Mouse (Mus musculus): ENCODE data around the gene Abhd14a. TPM values are rescaled to one million over a fixed set of nuclear protein-coding genes. Genes with fewer than 3 reads are reported as not detected.

Abhd14a gene
- polyA plus RNA-seq, 1 experiment, result 197 TPM

- Histone ChIP-seq H3K27me3 (ENCODE audit: control insufficient read depth, insufficient read depth, low read length) (no peaks in the 10 kb centered on the region), H3K4me3 (ENCODE audit: control insufficient read depth, low read depth, low read length) (no peak overlapping the region), H3K36me3 (ENCODE audit: control insufficient read depth, insufficient read depth, low read length) (no peaks in the 10 kb centered on the region), H3K4me1 (ENCODE audit: control insufficient read depth, insufficient read depth, low read length) (peaks cover 36% of the 10 kb centered on the region), H3K27ac (ENCODE audit: control insufficient read depth, insufficient read depth, low read depth, low read length) (no peak overlapping the region)
- no peak for TF ChIP-seq CTCF (IDR thresholded peaks at IDR 0.05; ENCODE audit: control insufficient read depth, insufficient read depth, insufficient replicate concordance, low read depth, low read length)
- no peak for TF ChIP-seq POLR2A (IDR thresholded peaks at IDR 0.05; ENCODE audit: control insufficient read depth, low read depth, low read length)
Measured at GRCm38 (mm10) chr9:106451899-106452298, 4.4 kb upstream of the Abhd14a start.

GRCm38 (mm10) chr9:106451298-106451697 lies 3.8 kb upstream of the Abhd14a start:
- TF ChIP-seq CTCF (IDR thresholded peaks at IDR 0.05; ENCODE audit: control insufficient read depth, insufficient read depth, insufficient replicate concordance, low read depth, low read length), result no peak
- TF ChIP-seq POLR2A (IDR thresholded peaks at IDR 0.05; ENCODE audit: control insufficient read depth, low read depth, low read length), result no peak
- Histone ChIP-seq H3K27ac (ENCODE audit: control insufficient read depth, insufficient read depth, low read depth, low read length) (no peak overlapping the region), H3K4me3 (ENCODE audit: control insufficient read depth, low read depth, low read length) (no peak overlapping the region), H3K27me3 (ENCODE audit: control insufficient read depth, insufficient read depth, low read length) (no peaks in the 10 kb centered on the region), H3K4me1 (ENCODE audit: control insufficient read depth, insufficient read depth, low read length) (peaks cover 36% of the 10 kb centered on the region), H3K36me3 (ENCODE audit: control insufficient read depth, insufficient read depth, low read length) (no peaks in the 10 kb centered on the region)

DNA sequence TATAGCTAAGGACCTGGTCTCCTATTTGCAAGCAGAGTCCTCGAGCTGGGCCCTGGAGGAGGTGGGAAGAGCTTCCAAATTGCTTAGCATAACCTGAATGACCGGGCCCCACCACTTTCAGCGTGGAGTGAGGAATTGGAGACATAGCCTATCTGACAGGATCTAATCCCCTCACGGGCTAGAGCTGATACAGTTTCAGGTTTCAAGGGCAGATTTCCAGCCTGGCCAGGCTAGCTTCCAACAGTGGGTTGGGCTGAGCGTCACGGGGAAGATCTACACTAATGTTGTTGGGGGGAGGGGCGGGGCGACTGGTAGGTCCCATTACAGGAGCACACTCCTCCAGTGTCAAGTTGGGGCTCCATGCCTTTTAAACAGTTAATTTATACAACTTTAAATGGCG lies 3.2 kb upstream of the Abhd14a start:
- TF ChIP-seq POLR2A (IDR thresholded peaks at IDR 0.05; ENCODE audit: control insufficient read depth, low read depth, low read length), result no peak
- no peak for TF ChIP-seq CTCF (IDR thresholded peaks at IDR 0.05; ENCODE audit: control insufficient read depth, insufficient read depth, insufficient replicate concordance, low read depth, low read length)
- Histone ChIP-seq H3K36me3 (ENCODE audit: control insufficient read depth, insufficient read depth, low read length) (no peaks in the 10 kb centered on the region; the same call in 1 of the 2 replicates), H3K27ac (ENCODE audit: control insufficient read depth, insufficient read depth, low read depth, low read length) (no peak overlapping the region), H3K4me1 (ENCODE audit: control insufficient read depth, insufficient read depth, low read length) (peaks cover 39% of the 10 kb centered on the region), H3K27me3 (ENCODE audit: control insufficient read depth, insufficient read depth, low read length) (no peaks in the 10 kb centered on the region), H3K4me3 (ENCODE audit: control insufficient read depth, low read depth, low read length) (no peak overlapping the region)

- peaks cover 34% of the 10 kb centered on the region for H3K4me1 ChIP-seq (ENCODE audit: control insufficient read depth, insufficient read depth, low read length)
- no peak overlapping the region for H3K27ac ChIP-seq (ENCODE audit: control insufficient read depth, insufficient read depth, low read depth, low read length)
- TF ChIP-seq POLR2A (IDR thresholded peaks at IDR 0.05; ENCODE audit: control insufficient read depth, low read depth, low read length) (no peak), CTCF (IDR thresholded peaks at IDR 0.05; ENCODE audit: control insufficient read depth, insufficient read depth, insufficient replicate concordance, low read depth, low read length) (no peak)
- H3K36me3 ChIP-seq (ENCODE audit: control insufficient read depth, insufficient read depth, low read length), result no peaks in the 10 kb centered on the region; the same call in 1 of the 2 replicates
- H3K27me3 ChIP-seq (ENCODE audit: control insufficient read depth, insufficient read depth, low read length), result no peaks in the 10 kb centered on the region
- no peak overlapping the region for H3K4me3 ChIP-seq (ENCODE audit: control insufficient read depth, low read depth, low read length)
Measured at GRCm38 (mm10) chr9:106449947-106450346, 2.5 kb upstream of the Abhd14a start.

DNA sequence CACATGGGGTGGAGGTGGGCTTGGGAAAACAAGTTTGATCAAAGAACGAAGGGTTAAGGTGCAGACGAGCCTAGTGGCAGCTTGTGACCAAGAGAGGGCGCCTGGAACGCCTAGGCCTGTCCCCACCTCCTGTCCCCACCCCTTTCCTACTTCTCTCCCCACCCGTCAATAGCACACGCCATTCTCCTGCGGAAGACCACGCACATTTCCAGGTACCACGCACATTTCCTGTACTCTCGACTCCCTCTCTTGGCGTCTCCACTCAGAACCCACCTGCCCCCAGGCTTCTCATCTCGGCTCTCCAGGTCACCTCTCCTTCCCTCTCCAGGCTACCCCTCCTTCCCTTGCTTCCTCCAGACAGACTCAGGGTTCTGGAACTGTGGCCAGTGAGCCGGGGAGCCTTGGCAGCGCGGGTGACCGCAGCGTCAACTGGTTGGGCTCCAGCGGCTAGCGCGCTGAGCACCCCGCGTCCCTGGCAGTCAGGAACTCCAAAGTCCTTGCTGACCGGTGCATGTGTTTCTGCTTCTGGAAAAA lies 1.1 kb upstream of the Abhd14a start:
- no peaks in the 10 kb centered on the region; the same call in 1 of the 2 replicates for H3K36me3 ChIP-seq (ENCODE audit: control insufficient read depth, insufficient read depth, low read length)
- H3K27ac ChIP-seq (ENCODE audit: control insufficient read depth, insufficient read depth, low read depth, low read length), result peak overlapping the region; percentile 69
- no peaks in the 10 kb centered on the region for H3K27me3 ChIP-seq (ENCODE audit: control insufficient read depth, insufficient read depth, low read length)
- TF ChIP-seq CTCF (IDR thresholded peaks at IDR 0.05; ENCODE audit: control insufficient read depth, insufficient read depth, insufficient replicate concordance, low read depth, low read length) (peak; percentile 52; the same call in 1 of the 2 replicates), POLR2A (IDR thresholded peaks at IDR 0.05; ENCODE audit: control insufficient read depth, low read depth, low read length) (peak; percentile 41; the same call in 1 of the 2 replicates)
- peak overlapping the region; percentile 79 for H3K4me3 ChIP-seq (ENCODE audit: control insufficient read depth, low read depth, low read length)
- peaks cover 25% of the 10 kb centered on the region for H3K4me1 ChIP-seq (ENCODE audit: control insufficient read depth, insufficient read depth, low read length)

DNA sequence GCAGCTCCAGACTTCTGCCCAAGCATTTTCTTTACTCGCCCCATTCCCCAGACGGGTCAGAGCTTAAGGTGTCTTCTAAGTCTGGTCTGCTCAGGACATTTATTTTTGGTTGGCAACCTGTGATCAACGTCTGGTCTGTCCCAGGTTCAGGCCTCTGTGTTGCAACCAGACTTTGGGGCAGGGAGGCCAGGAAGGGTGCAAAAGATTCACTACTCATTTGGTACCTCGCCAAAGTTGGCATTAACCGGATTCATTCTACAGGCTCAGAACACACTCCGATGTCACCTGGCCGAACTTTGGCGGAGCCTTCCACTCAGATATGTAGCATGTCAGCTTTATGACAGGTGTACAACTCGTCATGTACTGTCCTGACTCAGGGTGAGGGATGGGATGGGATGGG lies 473 bp upstream of the Abhd14a start:
- peak overlapping the region; percentile 65 for H3K27ac ChIP-seq (ENCODE audit: control insufficient read depth, insufficient read depth, low read depth, low read length)
- no peaks in the 10 kb centered on the region; the same call in 1 of the 2 replicates for H3K36me3 ChIP-seq (ENCODE audit: control insufficient read depth, insufficient read depth, low read length)
- no peaks in the 10 kb centered on the region for H3K27me3 ChIP-seq (ENCODE audit: control insufficient read depth, insufficient read depth, low read length)
- no peak for TF ChIP-seq POLR2A (IDR thresholded peaks at IDR 0.05; ENCODE audit: control insufficient read depth, low read depth, low read length)
- no peak for TF ChIP-seq CTCF (IDR thresholded peaks at IDR 0.05; ENCODE audit: control insufficient read depth, insufficient read depth, insufficient replicate concordance, low read depth, low read length)
- H3K4me1 ChIP-seq (ENCODE audit: control insufficient read depth, insufficient read depth, low read length), result peaks cover 25% of the 10 kb centered on the region
- H3K4me3 ChIP-seq (ENCODE audit: control insufficient read depth, low read depth, low read length), result peak overlapping the region; percentile 89

DNA sequence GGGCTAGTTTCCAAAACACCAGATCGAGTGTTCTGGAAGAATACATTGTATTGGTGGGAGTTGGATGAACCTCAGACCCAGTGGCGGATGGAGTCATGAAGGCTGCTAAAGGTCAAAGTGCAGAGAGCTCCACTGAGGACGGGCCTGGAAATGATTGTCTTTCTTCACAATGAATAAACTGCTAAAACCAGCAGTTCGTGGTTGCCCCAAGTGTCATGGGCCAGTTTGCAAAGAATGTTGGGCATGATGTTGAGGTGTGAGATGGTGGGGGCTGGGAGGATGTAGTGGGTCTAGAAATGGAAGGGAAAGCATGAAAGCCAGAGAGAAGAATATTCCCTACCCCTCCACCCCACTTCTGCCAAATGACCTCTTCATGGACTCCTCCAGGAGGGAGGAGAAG lies 2.6 kb downstream of the Abhd14a start:
- Histone ChIP-seq H3K4me1 (ENCODE audit: control insufficient read depth, insufficient read depth, low read length) (peaks cover 18% of the 10 kb centered on the region), H3K36me3 (ENCODE audit: control insufficient read depth, insufficient read depth, low read length) (no peaks in the 10 kb centered on the region; the same call in none of the 2 replicates), H3K27ac (ENCODE audit: control insufficient read depth, insufficient read depth, low read depth, low read length) (no peak overlapping the region; the same call in 1 of the 2 replicates), H3K4me3 (ENCODE audit: control insufficient read depth, low read depth, low read length) (no peak overlapping the region), H3K27me3 (ENCODE audit: control insufficient read depth, insufficient read depth, low read length) (no peaks in the 10 kb centered on the region)
- TF ChIP-seq POLR2A (IDR thresholded peaks at IDR 0.05; ENCODE audit: control insufficient read depth, low read depth, low read length) (no peak), CTCF (IDR thresholded peaks at IDR 0.05; ENCODE audit: control insufficient read depth, insufficient read depth, insufficient replicate concordance, low read depth, low read length) (no peak)

Measured in testis, adult 2 months (tissue).